Mouse (Mus musculus): Measurements from ENCODE around the gene Mtmr11.

DNA sequence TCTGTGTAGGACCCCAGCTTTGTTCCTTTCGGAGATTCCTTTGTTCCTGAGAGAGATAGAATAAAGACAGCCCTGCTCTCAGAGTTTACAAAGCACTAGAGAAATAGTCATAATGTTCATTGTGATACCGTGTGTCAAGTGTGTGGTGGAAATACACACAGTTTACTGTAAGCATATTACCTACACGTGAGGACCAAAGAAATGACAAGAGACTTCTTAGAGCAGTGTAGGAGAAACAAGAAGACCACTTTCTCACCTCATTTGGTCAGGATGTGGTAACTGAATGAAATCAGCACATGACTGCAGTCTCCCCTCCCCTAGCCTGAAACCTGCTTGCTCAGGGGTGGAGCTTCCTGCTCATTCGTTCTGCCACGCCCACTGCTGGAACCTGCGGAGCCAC is 36.4 kb downstream of the Mtmr11 start:
- TF ChIP-seq CTCF (IDR thresholded peaks at IDR 0.05; ENCODE audit: insufficient read depth, low read length) (no peak), POLR2A (IDR thresholded peaks at IDR 0.05; ENCODE audit: borderline replicate concordance, extremely low read depth, low read depth, low read length) (no peak)

Measured in lung, adult 2 months (tissue).